Mouse (Mus musculus): Measurements from ENCODE around the gene Rasgef1b. TPM values are rescaled to one million over a fixed set of nuclear protein-coding genes. Genes with fewer than 3 reads are reported as not detected.

Rasgef1b gene
- polyA plus RNA-seq (2012; fragmentation: generic; extraction: Trizol): 0.26 TPM

GRCm38 (mm10) chr5:99728649-99729212, at the start of gene Rasgef1b:
TSS of gene Rasgef1b (minus strand) at chr5:99729065.
- Histone ChIP-seq H3K4me3 (no peak within 1 kb of the TSS), H3K79me2 (ENCODE audit: control insufficient read depth, insufficient read depth) (no peaks in the 10 kb centered on the region), H3K4me2 (ENCODE audit: low read depth) (no peak within 1 kb of the TSS), H3K27me3 (ENCODE audit: control insufficient read depth, insufficient read depth, insufficient read length) (peaks cover 22% of the 10 kb centered on the region), H3ac (ENCODE audit: control insufficient read depth, insufficient read length) (no peak within 1 kb of the TSS), H3K36me3 (ENCODE audit: control insufficient read depth, insufficient read depth) (no peaks in the 10 kb centered on the region)
- TF ChIP-seq SRF (IDR thresholded peaks at IDR 0.05; ENCODE audit: control insufficient read depth, insufficient read length, low read depth) (no peak), E2F4 (IDR thresholded peaks at IDR 0.05; ENCODE audit: insufficient read depth) (no peak), USF1 (IDR thresholded peaks at IDR 0.05; ENCODE audit: low read depth) (no peak), CEBPB (IDR thresholded peaks at IDR 0.05; ENCODE audit: insufficient read depth, poor library complexity, severe bottlenecking) (no peak), POLR2AphosphoS2 (IDR thresholded peaks at IDR 0.05; ENCODE audit: insufficient read length, low read depth) (no peak), POLR2A (IDR thresholded peaks at IDR 0.05; ENCODE audit: insufficient read length, low read depth) (no peak), REST (IDR thresholded peaks at IDR 0.05; ENCODE audit: insufficient read depth, insufficient read length) (no peak)

GRCm38 (mm10) chr5:99775342-99775741, 46.5 kb upstream of the Rasgef1b start:
- H3K36me3 ChIP-seq (ENCODE audit: control insufficient read depth, insufficient read depth): no peaks in the 10 kb centered on the region
- no peak for TF ChIP-seq REST (IDR thresholded peaks at IDR 0.05; ENCODE audit: insufficient read depth, insufficient read length)
- no peak overlapping the region for H3K4me2 ChIP-seq (ENCODE audit: low read depth)
- no peaks in the 10 kb centered on the region for H3K79me2 ChIP-seq (ENCODE audit: control insufficient read depth, insufficient read depth)
- no peak overlapping the region for H3ac ChIP-seq (ENCODE audit: control insufficient read depth, insufficient read length)
- no peak overlapping the region for H3K4me3 ChIP-seq
- H3K27me3 ChIP-seq (ENCODE audit: control insufficient read depth, insufficient read depth, insufficient read length): peaks cover 5% of the 10 kb centered on the region

GRCm38 (mm10) chr5:99773265-99773664, 44.4 kb upstream of the Rasgef1b start:
- TF ChIP-seq E2F4 (IDR thresholded peaks at IDR 0.05; ENCODE audit: insufficient read depth) (no peak), MYOG (IDR thresholded peaks at IDR 0.05; ENCODE audit: control insufficient read depth in 1 of 3, insufficient read depth in 1 of 3, insufficient read length in 2 of 3, low read depth in 2 of 3) (no peak), CEBPB (IDR thresholded peaks at IDR 0.05; ENCODE audit: insufficient read depth, poor library complexity, severe bottlenecking) (no peak), TCF12 (IDR thresholded peaks at IDR 0.05; ENCODE audit: insufficient read depth, poor library complexity, severe bottlenecking) (no peak), TCF3 (IDR thresholded peaks at IDR 0.05; ENCODE audit: insufficient read length, low read depth) (no peak), MAX (IDR thresholded peaks at IDR 0.05; ENCODE audit: low read depth) (no peak), MYOD1 (IDR thresholded peaks at IDR 0.05; ENCODE audit: control insufficient read depth in 1 of 3, insufficient read length in 2 of 3, low read depth in 2 of 3) (no peak), USF1 (IDR thresholded peaks at IDR 0.05; ENCODE audit: low read depth) (no peak), REST (IDR thresholded peaks at IDR 0.05; ENCODE audit: insufficient read depth, insufficient read length) (no peak), POLR2A (IDR thresholded peaks at IDR 0.05; ENCODE audit: insufficient read length, low read depth) (no peak), POLR2AphosphoS2 (IDR thresholded peaks at IDR 0.05; ENCODE audit: insufficient read length, low read depth) (no peak), SRF (IDR thresholded peaks at IDR 0.05; ENCODE audit: control insufficient read depth, insufficient read length, low read depth) (no peak)

GRCm38 (mm10) chr5:99764246-99764645, 35.4 kb upstream of the Rasgef1b start:
- H3K36me3 ChIP-seq (ENCODE audit: control insufficient read depth, insufficient read depth): no peaks in the 10 kb centered on the region
- H3K4me3 ChIP-seq: no peak overlapping the region
- no peaks in the 10 kb centered on the region for H3K79me2 ChIP-seq (ENCODE audit: control insufficient read depth, insufficient read depth)
- H3K4me2 ChIP-seq (ENCODE audit: low read depth): no peak overlapping the region
- TF ChIP-seq MAX (IDR thresholded peaks at IDR 0.05; ENCODE audit: low read depth) (no peak), POLR2AphosphoS2 (IDR thresholded peaks at IDR 0.05; ENCODE audit: insufficient read length, low read depth) (no peak), REST (IDR thresholded peaks at IDR 0.05; ENCODE audit: insufficient read depth, insufficient read length) (no peak), TCF12 (IDR thresholded peaks at IDR 0.05; ENCODE audit: insufficient read depth, poor library complexity, severe bottlenecking) (no peak), MYOG (IDR thresholded peaks at IDR 0.05; ENCODE audit: control insufficient read depth in 1 of 3, insufficient read depth in 1 of 3, insufficient read length in 2 of 3, low read depth in 2 of 3) (no peak), E2F4 (IDR thresholded peaks at IDR 0.05; ENCODE audit: insufficient read depth) (no peak), USF1 (IDR thresholded peaks at IDR 0.05; ENCODE audit: low read depth) (no peak), CEBPB (IDR thresholded peaks at IDR 0.05; ENCODE audit: insufficient read depth, poor library complexity, severe bottlenecking) (no peak), POLR2A (IDR thresholded peaks at IDR 0.05; ENCODE audit: insufficient read length, low read depth) (no peak), SRF (IDR thresholded peaks at IDR 0.05; ENCODE audit: control insufficient read depth, insufficient read length, low read depth) (no peak), MYOD1 (IDR thresholded peaks at IDR 0.05; ENCODE audit: control insufficient read depth in 1 of 3, insufficient read length in 2 of 3, low read depth in 2 of 3) (no peak), TCF3 (IDR thresholded peaks at IDR 0.05; ENCODE audit: insufficient read length, low read depth) (no peak)
- no peaks in the 10 kb centered on the region for H3K27me3 ChIP-seq (ENCODE audit: control insufficient read depth, insufficient read depth, insufficient read length)
- H3ac ChIP-seq (ENCODE audit: control insufficient read depth, insufficient read length): no peak overlapping the region

More at GRCm38 (mm10) chr5:99773265-99773664, 44.4 kb upstream of the Rasgef1b start:
- peaks cover 5% of the 10 kb centered on the region for H3K27me3 ChIP-seq (ENCODE audit: control insufficient read depth, insufficient read depth, insufficient read length)
- H3K4me2 ChIP-seq (ENCODE audit: low read depth): no peak overlapping the region
- H3K79me2 ChIP-seq (ENCODE audit: control insufficient read depth, insufficient read depth): no peaks in the 10 kb centered on the region
- H3ac ChIP-seq (ENCODE audit: control insufficient read depth, insufficient read length): no peak overlapping the region
- H3K4me3 ChIP-seq: no peak overlapping the region
- no peaks in the 10 kb centered on the region for H3K36me3 ChIP-seq (ENCODE audit: control insufficient read depth, insufficient read depth)

- TF ChIP-seq USF1 (IDR thresholded peaks at IDR 0.05; ENCODE audit: low read depth): no peak
- no peak for TF ChIP-seq TCF12 (IDR thresholded peaks at IDR 0.05; ENCODE audit: insufficient read depth, poor library complexity, severe bottlenecking)
- no peak for TF ChIP-seq MYOG (IDR thresholded peaks at IDR 0.05; ENCODE audit: control insufficient read depth in 1 of 3, insufficient read depth in 1 of 3, insufficient read length in 2 of 3, low read depth in 2 of 3)
- no peak for TF ChIP-seq E2F4 (IDR thresholded peaks at IDR 0.05; ENCODE audit: insufficient read depth)
- no peak for TF ChIP-seq SRF (IDR thresholded peaks at IDR 0.05; ENCODE audit: control insufficient read depth, insufficient read length, low read depth)
- no peak for TF ChIP-seq REST (IDR thresholded peaks at IDR 0.05; ENCODE audit: insufficient read depth, insufficient read length)
- no peak for TF ChIP-seq MYOD1 (IDR thresholded peaks at IDR 0.05; ENCODE audit: control insufficient read depth in 1 of 3, insufficient read length in 2 of 3, low read depth in 2 of 3)
- no peak for TF ChIP-seq TCF3 (IDR thresholded peaks at IDR 0.05; ENCODE audit: insufficient read length, low read depth)
- TF ChIP-seq POLR2A (IDR thresholded peaks at IDR 0.05; ENCODE audit: insufficient read length, low read depth): no peak
- no peak for TF ChIP-seq CEBPB (IDR thresholded peaks at IDR 0.05; ENCODE audit: insufficient read depth, poor library complexity, severe bottlenecking)
- no peak for TF ChIP-seq POLR2AphosphoS2 (IDR thresholded peaks at IDR 0.05; ENCODE audit: insufficient read length, low read depth)
- TF ChIP-seq MAX (IDR thresholded peaks at IDR 0.05; ENCODE audit: low read depth): no peak
- no peaks in the 10 kb centered on the region for H3K27me3 ChIP-seq (ENCODE audit: control insufficient read depth, insufficient read depth, insufficient read length)
- H3K79me2 ChIP-seq (ENCODE audit: control insufficient read depth, insufficient read depth): no peaks in the 10 kb centered on the region
- no peaks in the 10 kb centered on the region for H3K36me3 ChIP-seq (ENCODE audit: control insufficient read depth, insufficient read depth)
- H3K4me3 ChIP-seq: no peak overlapping the region
- no peak overlapping the region for H3K4me2 ChIP-seq (ENCODE audit: low read depth)
- no peak overlapping the region for H3ac ChIP-seq (ENCODE audit: control insufficient read depth, insufficient read length)
Observed at GRCm38 (mm10) chr5:99758859-99759258, 30.0 kb upstream of the Rasgef1b start.
